Comparison of ENCODE assay signal across 8 mouse cellular contexts in the genomic region with DNA sequence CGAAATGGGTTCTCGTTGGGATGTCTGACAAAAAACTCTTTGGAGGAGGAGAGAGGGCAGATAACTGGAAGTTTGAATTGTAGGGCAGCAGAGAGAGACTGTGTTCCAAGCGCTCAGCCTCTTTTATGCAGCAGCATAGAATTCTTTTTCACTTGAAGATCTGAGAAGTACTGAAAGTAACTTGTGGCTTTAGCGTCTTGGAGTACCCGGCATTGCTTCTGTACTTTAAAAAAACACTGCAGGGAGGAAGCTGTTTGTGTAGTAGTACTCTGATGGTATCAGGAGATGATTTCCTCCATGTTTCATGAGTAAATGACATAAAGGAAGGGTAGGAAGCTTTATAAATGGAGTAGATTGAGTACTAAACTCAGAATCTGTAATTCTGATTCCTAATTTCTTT. TPM values are rescaled to one million over a fixed set of nuclear protein-coding genes. Genes with fewer than 3 reads are reported as not detected.
DNase-seq lines count a peak whose midpoint lies in the region; TF ChIP-seq lines count a peak whose summit lies in the region.

No protein-coding gene starts in this region.

- H3K27ac ChIP-seq in layer of hippocampus, adult 2 months = no peak overlapping the region
- no peak overlapping the region for H3K27ac ChIP-seq in bone marrow macrophage, adult 2 months (ENCODE audit: insufficient read depth, low read depth, low read length)

- TF ChIP-seq CTCF in layer of hippocampus, adult 2 months (conservative IDR thresholded peaks at IDR 0.05) = no peak
- TF ChIP-seq CTCF in bone marrow macrophage, adult 2 months (IDR thresholded peaks at IDR 0.05; ENCODE audit: low read depth, low read length) = no peak

- peaks cover 4% of the 10 kb centered on the region; the same call in 1 of the 2 replicates for H3K4me1 ChIP-seq in bone marrow macrophage, adult 2 months (ENCODE audit: control insufficient read depth, insufficient read depth, low read length)

- no peak for DNase-seq in layer of hippocampus, adult 2 months (ENCODE audit: low spot score in 2 of 2)
- no peak for DNase-seq in layer of hippocampus, adult 9-10 months (ENCODE audit: low spot score)
- DNase-seq in induced T-regulatory cell, adult 2 months (ENCODE audit: low read depth) = peak; percentile 59
- DNase-seq in naive thymus-derived CD4-positive, alpha-beta T cell, adult 2 months (ENCODE audit: low read depth) = peak; percentile 58
- no peak for DNase-seq in layer of hippocampus, adult 9-11 months
- DNase-seq in left cerebral cortex, postnatal 25 days (ENCODE audit: low spot score in 2 of 2) = no peak
- DNase-seq in testis, postnatal 10 days (ENCODE audit: low spot score) = no peak

- peak overlapping the region; percentile 88 for H3K4me3 ChIP-seq in layer of hippocampus, adult 2 months
- peak overlapping the region; percentile 95 for H3K4me3 ChIP-seq in bone marrow macrophage, adult 2 months (ENCODE audit: insufficient read depth, low read length)

- no peak for TF ChIP-seq POLR2A in bone marrow macrophage, adult 2 months (IDR thresholded peaks at IDR 0.05; ENCODE audit: borderline replicate concordance, low read depth, low read length)

- intact Hi-C loops in left cerebral cortex, postnatal 25 days (cut with DNase I) = no loop called here

RNA-seq across cellular contexts. Expression of a gene that starts 1.0 kb away (rescaled TPM):
- 10 to 100 TPM; 60.3 to 62.9 TPM for total RNA-seq in layer of hippocampus, adult 2 months (2021)
- polyA plus RNA-seq in bone marrow macrophage, adult 2 months (2012; ENCODE audit: insufficient read depth, insufficient read length, missing spikeins) = 22.2 and 30.7 TPM in 2 replicates
- 10 to 100 TPM; 60.4 to 64.8 TPM for total RNA-seq in left cerebral cortex, postnatal 25 days (2021)

RNA-seq across cellular contexts. Expression of a gene that starts 13.2 kb away (rescaled TPM):
- 10 to 100 TPM; 30.7 to 31.9 TPM for total RNA-seq in layer of hippocampus, adult 2 months (2021)
- 12.3 and 15.4 TPM in 2 replicates for polyA plus RNA-seq in bone marrow macrophage, adult 2 months (2012; ENCODE audit: insufficient read depth, insufficient read length, missing spikeins)
- 10 to 100 TPM; 31.8 to 33.2 TPM for total RNA-seq in left cerebral cortex, postnatal 25 days (2021)

RNA-seq across cellular contexts. Expression of a gene that starts 57.6 kb away (rescaled TPM):
- total RNA-seq in layer of hippocampus, adult 2 months (2021) = under 1 TPM; 0.91 to 0.92 TPM
- 9.9 and 10.1 TPM in 2 replicates for polyA plus RNA-seq in bone marrow macrophage, adult 2 months (2012; ENCODE audit: insufficient read depth, insufficient read length, missing spikeins)
- under 1 TPM; 0.50 TPM for total RNA-seq in left cerebral cortex, postnatal 25 days (2021)

RNA-seq across cellular contexts. Expression of a gene that starts 57.7 kb away (rescaled TPM):
- total RNA-seq in layer of hippocampus, adult 2 months (2021) = under 1 TPM; 0.88 to 0.97 TPM
- 45.1 and 50.3 TPM in 2 replicates for polyA plus RNA-seq in bone marrow macrophage, adult 2 months (2012; ENCODE audit: insufficient read depth, insufficient read length, missing spikeins)
- total RNA-seq in left cerebral cortex, postnatal 25 days (2021) = under 1 TPM; 0.46 to 0.98 TPM

Comparison
In these comparisons a context has a peak if more than half of its experiments do, and no peak if none do; other contexts are left out.
1. DNase-seq: peak in induced T-regulatory cell, adult 2 months (single experiment) and naive thymus-derived CD4-positive, alpha-beta T cell, adult 2 months (single experiment); none in layer of hippocampus, adult 2 months (0 of 2), layer of hippocampus, adult 9-10 months (single experiment), layer of hippocampus, adult 9-11 months (single experiment), left cerebral cortex, postnatal 25 days (0 of 2) and testis, postnatal 10 days (single experiment).